Mouse (Mus musculus): ENCODE measurements around the gene Dnajc7. TPM values are rescaled to one million over a fixed set of nuclear protein-coding genes. Genes with fewer than 3 reads are reported as not detected.

The Dnajc7 gene
- polyA plus RNA-seq, 1 experiment: 246 TPM

GRCm38 (mm10) chr11:100579116-100579799, 40.7 kb downstream of the Dnajc7 start:
- no peak overlapping the region for H3K27ac ChIP-seq (replicated peaks; ENCODE audit: low read depth, low read length)
- H3K4me3 ChIP-seq (ENCODE audit: insufficient read depth, low read depth, low read length): no peak overlapping the region
- H3K4me1 ChIP-seq (ENCODE audit: control insufficient read depth, insufficient read depth, insufficient read length, low read length): no peaks in the 10 kb centered on the region; the same call in 1 of the 2 replicates

GRCm38 (mm10) chr11:100577852-100578599, 41.9 kb downstream of the Dnajc7 start:
- Histone ChIP-seq H3K4me3 (ENCODE audit: insufficient read depth, low read depth, low read length) (no peak overlapping the region), H3K27ac (replicated peaks; ENCODE audit: low read depth, low read length) (no peak overlapping the region), H3K4me1 (ENCODE audit: control insufficient read depth, insufficient read depth, insufficient read length, low read length) (no peaks in the 10 kb centered on the region; the same call in 1 of the 2 replicates)

GRCm38 (mm10) chr11:100576256-100576655, 43.7 kb downstream of the Dnajc7 start:
- no peak overlapping the region for H3K4me3 ChIP-seq (ENCODE audit: insufficient read depth, low read depth, low read length)
- no peak overlapping the region for H3K27ac ChIP-seq (replicated peaks; ENCODE audit: low read depth, low read length)
- H3K4me1 ChIP-seq (ENCODE audit: control insufficient read depth, insufficient read depth, insufficient read length, low read length): no peaks in the 10 kb centered on the region; the same call in 1 of the 2 replicates

GRCm38 (mm10) chr11:100575484-100575855, 44.5 kb downstream of the Dnajc7 start:
- Histone ChIP-seq H3K4me3 (ENCODE audit: insufficient read depth, low read depth, low read length) (peak overlapping the region; percentile 96), H3K27ac (replicated peaks; ENCODE audit: low read depth, low read length) (no peak overlapping the region), H3K4me1 (ENCODE audit: control insufficient read depth, insufficient read depth, insufficient read length, low read length) (no peaks in the 10 kb centered on the region; the same call in 1 of the 2 replicates)

GRCm38 (mm10) chr11:100574708-100575483, 45.1 kb downstream of the Dnajc7 start, which contains the start of gene Cnp:
Cnp (plus strand) TSS chr11:100574904.
- H3K4me1 ChIP-seq (ENCODE audit: control insufficient read depth, insufficient read depth, insufficient read length, low read length): no peaks in the 10 kb centered on the region; the same call in 1 of the 2 replicates
- peak within 1 kb of the TSS; percentile 96 for H3K4me3 ChIP-seq (ENCODE audit: insufficient read depth, low read depth, low read length)
- peak within 1 kb of the TSS; percentile 77 for H3K27ac ChIP-seq (replicated peaks; ENCODE audit: low read depth, low read length)

- Histone ChIP-seq H3K27ac (replicated peaks; ENCODE audit: low read depth, low read length) (peak overlapping the region; percentile 60), H3K4me3 (ENCODE audit: insufficient read depth, low read depth, low read length) (peak overlapping the region; percentile 96), H3K4me1 (ENCODE audit: control insufficient read depth, insufficient read depth, insufficient read length, low read length) (no peaks in the 10 kb centered on the region; the same call in 1 of the 2 replicates)
Observed at GRCm38 (mm10) chr11:100574188-100574587, 45.8 kb downstream of the Dnajc7 start.

GRCm38 (mm10) chr11:100571202-100571567, 48.8 kb downstream of the Dnajc7 start:
- Histone ChIP-seq H3K4me1 (ENCODE audit: control insufficient read depth, insufficient read depth, insufficient read length, low read length) (no peaks in the 10 kb centered on the region), H3K27ac (replicated peaks; ENCODE audit: low read depth, low read length) (0 out of 2 replicates have a peak overlapping the region, but pooled peaks have one; percentile 28), H3K4me3 (ENCODE audit: insufficient read depth, low read depth, low read length) (peak overlapping the region; percentile 42)

GRCm38 (mm10) chr11:100570430-100571201, 49.4 kb downstream of the Dnajc7 start:
- no peak overlapping the region for H3K27ac ChIP-seq (replicated peaks; ENCODE audit: low read depth, low read length)
- H3K4me1 ChIP-seq (ENCODE audit: control insufficient read depth, insufficient read depth, insufficient read length, low read length): no peaks in the 10 kb centered on the region
- H3K4me3 ChIP-seq (ENCODE audit: insufficient read depth, low read depth, low read length): peak overlapping the region; percentile 42

GRCm38 (mm10) chr11:100569789-100570188, 50.2 kb downstream of the Dnajc7 start:
- Histone ChIP-seq H3K27ac (replicated peaks; ENCODE audit: low read depth, low read length) (no peak overlapping the region), H3K4me1 (ENCODE audit: control insufficient read depth, insufficient read depth, insufficient read length, low read length) (no peaks in the 10 kb centered on the region), H3K4me3 (ENCODE audit: insufficient read depth, low read depth, low read length) (no peak overlapping the region)

GRCm38 (mm10) chr11:100568692-100569091, 51.3 kb downstream of the Dnajc7 start:
- Histone ChIP-seq H3K27ac (replicated peaks; ENCODE audit: low read depth, low read length) (no peak overlapping the region), H3K4me1 (ENCODE audit: control insufficient read depth, insufficient read depth, insufficient read length, low read length) (no peaks in the 10 kb centered on the region), H3K4me3 (ENCODE audit: insufficient read depth, low read depth, low read length) (no peak overlapping the region)

- Histone ChIP-seq H3K4me3 (ENCODE audit: insufficient read depth, low read depth, low read length) (no peak overlapping the region), H3K27ac (replicated peaks; ENCODE audit: low read depth, low read length) (no peak overlapping the region), H3K4me1 (ENCODE audit: control insufficient read depth, insufficient read depth, insufficient read length, low read length) (no peaks in the 10 kb centered on the region)
Observed at GRCm38 (mm10) chr11:100567815-100568245, 52.1 kb downstream of the Dnajc7 start.

- H3K4me3 ChIP-seq (ENCODE audit: insufficient read depth, low read depth, low read length): no peak overlapping the region
- H3K27ac ChIP-seq (replicated peaks; ENCODE audit: low read depth, low read length): no peak overlapping the region
- H3K4me1 ChIP-seq (ENCODE audit: control insufficient read depth, insufficient read depth, insufficient read length, low read length): no peaks in the 10 kb centered on the region
Observed at GRCm38 (mm10) chr11:100567229-100567628, 52.7 kb downstream of the Dnajc7 start.

- Histone ChIP-seq H3K4me1 (ENCODE audit: control insufficient read depth, insufficient read depth, insufficient read length, low read length) (no peaks in the 10 kb centered on the region), H3K27ac (replicated peaks; ENCODE audit: low read depth, low read length) (no peak overlapping the region), H3K4me3 (ENCODE audit: insufficient read depth, low read depth, low read length) (no peak overlapping the region)
Observed at GRCm38 (mm10) chr11:100564703-100565102, 55.3 kb downstream of the Dnajc7 start.

GRCm38 (mm10) chr11:100564297-100564696, 55.7 kb downstream of the Dnajc7 start:
- Histone ChIP-seq H3K4me1 (ENCODE audit: control insufficient read depth, insufficient read depth, insufficient read length, low read length) (no peaks in the 10 kb centered on the region), H3K4me3 (ENCODE audit: insufficient read depth, low read depth, low read length) (no peak overlapping the region), H3K27ac (replicated peaks; ENCODE audit: low read depth, low read length) (no peak overlapping the region)
